Mouse (Mus musculus) lung, embryonic 15.5 days (tissue): Measurements from ENCODE around the gene Kalrn. TPM values are rescaled to one million over a fixed set of nuclear protein-coding genes. Genes with fewer than 3 reads are reported as not detected.
A peak's percentile ranks its signal among the peaks of the same experiment; 100 is the strongest.

Experiments
- ATAC-seq: fragments of 200-750 bp; cut with Nextera tagmentation; 2 replicates; pipeline ENCODE4 v1.8.0; 2017; ENCODE audit warnings: moderate number of reproducible peaks, borderline replicate concordance; ENCODE audit not compliant: low FRiP score, low TSS enrichment; ENCODE audit errors: extremely low read depth
- H3K27ac ChIP-seq: fragments of 300-500 bp; sonication (generic); 2 replicates; pipeline ENCODE4 v1.5.1; 2015; ENCODE audit warnings: moderate library complexity, mild to moderate bottlenecking, inconsistent platforms
- H3K27me3 ChIP-seq: fragments of 300-500 bp; sonication (generic); 2 replicates; pipeline ENCODE4 v1.6.1; 2015; ENCODE audit warnings: inconsistent platforms
- H3K36me3 ChIP-seq: fragments of 300-500 bp; sonication (generic); 2 replicates; pipeline ENCODE4 v1.6.1; 2015; ENCODE audit warnings: inconsistent platforms
- H3K4me1 ChIP-seq: fragments of 300-500 bp; sonication (generic); 2 replicates; pipeline ENCODE4 v1.6.1; 2015; ENCODE audit warnings: inconsistent platforms
- H3K4me2 ChIP-seq: fragments of 300-500 bp; sonication (generic); 2 replicates; pipeline ENCODE4 v1.6.1; 2015; ENCODE audit warnings: inconsistent platforms, mild to moderate bottlenecking, moderate library complexity
- H3K4me3 ChIP-seq: fragments of 300-500 bp; sonication (generic); 2 replicates; pipeline ENCODE4 v1.5.1; 2015; ENCODE audit warnings: mild to moderate bottlenecking, inconsistent platforms
- H3K9ac ChIP-seq: fragments of 300-500 bp; sonication (generic); 2 replicates; pipeline ENCODE4 v1.6.1; 2015; ENCODE audit warnings: inconsistent platforms
- H3K9me3 ChIP-seq: fragments of 300-500 bp; sonication (generic); 2 replicates; pipeline ENCODE4 v1.6.1; 2016; ENCODE audit warnings: inconsistent platforms
- WGBS: fragments of 180-500 bp; shearing (Covaris S2); methylation state at CpG from one replicate; pipeline ENCODE4 v1.1.7; 2015; 5-methylcytosine and 5-hydroxymethylcytosine counted together
- polyA plus RNA-seq: library from polyadenylated mRNA; unstranded; fragments of >200 nt; fragmentation: Nextera tagmentation; extraction: Ambion mirVana; gene quantifications from 2 replicates; pipeline ENCODE4 v1.2.1, GENCODE M21; 2015

The Kalrn gene
- polyA plus RNA-seq, 1 experiment from 2014 or later, result 14.4 TPM

GRCm38 (mm10) chr16:33995496-33995895 lies 577.8 kb downstream of the Kalrn start:
- Histone ChIP-seq H3K4me3 (no peak overlapping the region), H3K27me3 (no peaks in the 10 kb centered on the region), H3K4me1 (0 out of 2 replicates have a peak, but pooled peaks cover 1% of the 10 kb centered on the region), H3K9ac (no peak overlapping the region), H3K9me3 (no peaks in the 10 kb centered on the region), H3K4me2 (no peak overlapping the region), H3K27ac (no peak overlapping the region), H3K36me3 (no peaks in the 10 kb centered on the region)
- ATAC-seq, result no peak
- WGBS, result 73% methylated on average over 3 of the region's 3 CpGs

- no peak overlapping the region for H3K9ac ChIP-seq
- WGBS, result 76% methylated on average over 6 of the region's 6 CpGs
- H3K4me1 ChIP-seq, result no peaks in the 10 kb centered on the region
- no peak overlapping the region for H3K4me3 ChIP-seq
- H3K36me3 ChIP-seq, result no peaks in the 10 kb centered on the region
- no peak for ATAC-seq
- no peaks in the 10 kb centered on the region for H3K9me3 ChIP-seq
- no peak overlapping the region for H3K4me2 ChIP-seq
- no peak overlapping the region for H3K27ac ChIP-seq
- H3K27me3 ChIP-seq, result no peaks in the 10 kb centered on the region
Measured at GRCm38 (mm10) chr16:33994321-33994720, 579.0 kb downstream of the Kalrn start.

DNA sequence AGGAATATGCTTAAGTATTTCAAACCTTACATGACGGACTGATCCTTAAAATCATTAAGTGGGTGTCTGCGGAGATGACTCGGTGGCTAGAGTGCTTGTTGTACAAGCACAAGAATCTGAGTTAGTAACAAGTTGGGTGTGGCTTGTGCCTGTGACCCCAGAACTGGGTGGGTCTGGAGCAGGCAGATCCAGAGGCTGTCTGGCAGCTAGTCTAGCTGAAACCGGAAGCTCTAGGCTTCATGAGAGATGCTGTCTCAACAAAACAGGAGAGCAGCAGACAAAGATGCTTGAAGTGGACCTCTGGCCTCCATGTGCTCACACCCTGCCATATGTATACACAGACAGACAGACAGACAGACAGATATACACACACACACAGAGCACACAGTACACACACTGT lies 582.6 kb downstream of the Kalrn start:
- no peak overlapping the region for H3K4me2 ChIP-seq
- no peaks in the 10 kb centered on the region for H3K9me3 ChIP-seq
- H3K27me3 ChIP-seq, result no peaks in the 10 kb centered on the region
- H3K4me1 ChIP-seq, result no peaks in the 10 kb centered on the region
- H3K4me3 ChIP-seq, result no peak overlapping the region
- no peak overlapping the region for H3K9ac ChIP-seq
- WGBS, result 55% methylated on average over 4 of the region's 4 CpGs
- no peak overlapping the region for H3K27ac ChIP-seq
- no peaks in the 10 kb centered on the region for H3K36me3 ChIP-seq
- no peak for ATAC-seq

- Histone ChIP-seq H3K4me3 (no peak overlapping the region), H3K27me3 (no peaks in the 10 kb centered on the region), H3K36me3 (no peaks in the 10 kb centered on the region), H3K9ac (no peak overlapping the region), H3K4me1 (no peaks in the 10 kb centered on the region), H3K27ac (no peak overlapping the region), H3K9me3 (no peaks in the 10 kb centered on the region), H3K4me2 (no peak overlapping the region)
- no peak for ATAC-seq
- WGBS, result 87% methylated on average over 1 of the region's 1 CpGs
Measured at GRCm38 (mm10) chr16:33989106-33989505, 584.2 kb downstream of the Kalrn start.

DNA sequence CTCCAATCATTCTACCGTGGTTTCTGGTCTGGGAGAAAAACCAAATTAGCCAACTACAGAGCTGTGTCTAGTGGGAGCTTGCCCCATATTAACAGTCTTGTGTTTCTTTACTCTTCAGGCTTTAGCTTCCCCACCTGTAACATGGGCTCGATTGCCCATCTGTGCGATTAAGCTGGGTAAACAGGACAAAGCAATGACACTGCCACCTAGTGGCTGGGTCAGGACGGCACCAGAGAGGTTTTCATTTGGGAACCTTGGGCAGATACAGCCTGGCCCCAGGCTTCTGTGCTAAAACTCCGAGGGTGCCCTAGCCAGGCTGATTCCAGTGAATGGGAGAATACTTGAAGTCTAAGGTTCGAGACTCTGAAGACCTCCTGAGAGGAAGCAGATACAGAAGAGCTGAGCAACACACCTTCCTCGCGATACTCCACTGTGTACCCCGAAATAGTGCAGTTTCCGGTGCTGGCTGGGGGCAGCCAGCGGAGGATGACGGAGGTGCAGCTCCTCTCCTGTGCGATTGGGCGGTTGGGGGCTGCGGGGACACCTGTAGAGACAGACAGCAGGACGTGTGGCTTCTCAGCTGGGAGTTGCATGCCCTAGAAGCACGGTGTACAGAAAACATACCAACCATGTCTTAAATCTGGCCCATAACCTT lies 584.8 kb downstream of the Kalrn start:
- no peak overlapping the region for H3K27ac ChIP-seq
- H3K4me1 ChIP-seq, result no peaks in the 10 kb centered on the region
- H3K4me2 ChIP-seq, result no peak overlapping the region
- H3K9me3 ChIP-seq, result no peaks in the 10 kb centered on the region
- 55% methylated on average over 17 of the region's 17 CpGs for WGBS
- no peaks in the 10 kb centered on the region for H3K36me3 ChIP-seq
- H3K4me3 ChIP-seq, result no peak overlapping the region
- H3K27me3 ChIP-seq, result no peaks in the 10 kb centered on the region
- no peak for ATAC-seq
- no peak overlapping the region for H3K9ac ChIP-seq

- WGBS, result 83% methylated on average over 7 of the region's 7 CpGs
- ATAC-seq, result no peak
- H3K4me1 ChIP-seq, result no peaks in the 10 kb centered on the region
Measured at GRCm38 (mm10) chr16:33986993-33987392, 586.3 kb downstream of the Kalrn start.

GRCm38 (mm10) chr16:33985372-33985771 lies 588.0 kb downstream of the Kalrn start:
- Histone ChIP-seq H3K9ac (no peak overlapping the region), H3K4me1 (no peaks in the 10 kb centered on the region), H3K9me3 (no peaks in the 10 kb centered on the region), H3K27me3 (no peaks in the 10 kb centered on the region), H3K4me2 (no peak overlapping the region), H3K4me3 (no peak overlapping the region), H3K36me3 (no peaks in the 10 kb centered on the region), H3K27ac (no peak overlapping the region)
- 73% methylated on average over 6 of the region's 6 CpGs for WGBS
- no peak for ATAC-seq

More at GRCm38 (mm10) chr16:33986993-33987392, 586.3 kb downstream of the Kalrn start:
- H3K4me2 ChIP-seq, result no peak overlapping the region
- no peaks in the 10 kb centered on the region for H3K36me3 ChIP-seq
- H3K27me3 ChIP-seq, result no peaks in the 10 kb centered on the region
- H3K27ac ChIP-seq, result no peak overlapping the region
- H3K4me3 ChIP-seq, result no peak overlapping the region
- H3K9ac ChIP-seq, result no peak overlapping the region
- H3K9me3 ChIP-seq, result no peaks in the 10 kb centered on the region

- Histone ChIP-seq H3K9ac (no peak overlapping the region), H3K27me3 (no peaks in the 10 kb centered on the region), H3K4me2 (no peak overlapping the region), H3K36me3 (no peaks in the 10 kb centered on the region), H3K9me3 (no peaks in the 10 kb centered on the region), H3K4me1 (no peaks in the 10 kb centered on the region; the same call in 1 of the 2 replicates), H3K27ac (no peak overlapping the region), H3K4me3 (no peak overlapping the region)
- ATAC-seq, result no peak
- 96% methylated on average over 6 of the region's 6 CpGs for whole genome bisulfite sequencing
Measured at GRCm38 (mm10) chr16:33983712-33984111, 589.6 kb downstream of the Kalrn start.

GRCm38 (mm10) chr16:33979855-33980254 lies 593.5 kb downstream of the Kalrn start:
- Histone ChIP-seq H3K4me2 (no peak overlapping the region), H3K4me3 (no peak overlapping the region), H3K4me1 (no peaks in the 10 kb centered on the region; the same call in 1 of the 2 replicates), H3K9ac (no peak overlapping the region), H3K36me3 (no peaks in the 10 kb centered on the region), H3K9me3 (no peaks in the 10 kb centered on the region), H3K27me3 (no peaks in the 10 kb centered on the region), H3K27ac (no peak overlapping the region)
- WGBS, result 58% methylated on average over 2 of the region's 2 CpGs
- no peak for ATAC-seq

GRCm38 (mm10) chr16:33967283-33967640 lies 606.1 kb downstream of the Kalrn start:
- H3K4me3 ChIP-seq, result peak overlapping the region; percentile 93
- H3K27me3 ChIP-seq, result no peaks in the 10 kb centered on the region
- peak overlapping the region; percentile 85 for H3K9ac ChIP-seq
- WGBS, result 50% methylated on average over 2 of the region's 2 CpGs
- peak overlapping the region; percentile 64 for H3K4me2 ChIP-seq
- H3K36me3 ChIP-seq, result peaks cover 11% of the 10 kb centered on the region; the same call in 1 of the 2 replicates
- H3K9me3 ChIP-seq, result no peaks in the 10 kb centered on the region
- peak overlapping the region; percentile 38 for H3K27ac ChIP-seq
- no peak for ATAC-seq
- peaks cover 12% of the 10 kb centered on the region for H3K4me1 ChIP-seq

GRCm38 (mm10) chr16:33966538-33967282 lies 606.6 kb downstream of the Kalrn start, which contains the start of gene Umps:
TSS of gene Umps (minus strand) at chr16:33967038.
- Histone ChIP-seq H3K36me3 (peaks cover 15% of the 10 kb centered on the region), H3K9me3 (no peaks in the 10 kb centered on the region), H3K4me2 (peak within 1 kb of the TSS; percentile 64), H3K27ac (peak within 1 kb of the TSS; percentile 38), H3K4me1 (peaks cover 12% of the 10 kb centered on the region), H3K27me3 (no peaks in the 10 kb centered on the region), H3K9ac (peak within 1 kb of the TSS; percentile 85), H3K4me3 (peak within 1 kb of the TSS; percentile 93)
- peak; percentile 91 for ATAC-seq
- WGBS, result under 1% methylated on average over 44 of the region's 44 CpGs

- peak overlapping the region; percentile 38 for H3K27ac ChIP-seq
- WGBS, result 6% methylated on average over 15 of the region's 15 CpGs
- H3K9me3 ChIP-seq, result no peaks in the 10 kb centered on the region
- H3K4me1 ChIP-seq, result peaks cover 12% of the 10 kb centered on the region
- peak overlapping the region; percentile 93 for H3K4me3 ChIP-seq
- peak overlapping the region; percentile 64 for H3K4me2 ChIP-seq
- H3K27me3 ChIP-seq, result no peaks in the 10 kb centered on the region
- no peak for ATAC-seq
- H3K9ac ChIP-seq, result peak overlapping the region; percentile 85
- peaks cover 22% of the 10 kb centered on the region for H3K36me3 ChIP-seq
Measured at GRCm38 (mm10) chr16:33965878-33966537, 607.3 kb downstream of the Kalrn start.
